Mouse (Mus musculus) adrenal gland (tissue): ENCODE measurements around the gene Crocc2.

ENCODE experiments used
- intact Hi-C: fragments of 180-260 bp; cut with DNase I; formaldehyde crosslinking; loops from one replicate; pipeline ENCODE4 v1.15.1; 2025
- long read RNA-seq, 2 experiments: library from polyadenylated mRNA; unstranded; transcript quantifications; one replicate each; pipeline ENCODE4 v2.0.0; 2020; ENCODE audit warnings: borderline replicate concordance in 1 of 2; ENCODE audit not compliant: insufficient replicate concordance in 1 of 2

Gene Crocc2
- long read RNA-seq, experiment 1: 0 reads
- long read RNA-seq, experiment 2: 0 reads

DNA sequence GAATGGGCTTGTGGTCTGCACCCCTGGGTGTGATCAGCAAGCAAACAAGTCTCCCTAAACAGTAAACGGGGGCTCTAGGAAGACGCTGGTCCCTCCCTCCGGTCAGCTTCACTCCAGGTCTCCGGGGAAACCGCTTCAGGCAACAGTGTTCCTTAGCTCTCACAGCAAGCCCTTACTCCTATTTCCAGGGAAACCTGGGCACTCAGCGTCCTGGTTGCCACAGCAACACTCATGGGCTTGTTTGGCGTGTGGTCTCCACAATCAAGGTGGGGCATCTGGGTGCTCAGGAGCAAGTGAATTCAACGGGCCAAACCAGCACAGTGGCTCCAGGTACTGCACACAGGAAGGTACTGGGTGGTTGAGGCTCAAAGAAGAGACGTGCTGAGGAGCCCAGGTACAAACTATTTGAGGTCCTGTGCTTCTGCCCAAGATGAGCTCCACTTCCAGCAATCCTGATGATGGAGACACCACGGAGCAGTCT is at the start of gene Crocc2:
Gene Crocc2, plus strand, starts transcription at position 431 of the 481 bp plus-strand sequence.
- intact Hi-C loops: no loop called here

DNA sequence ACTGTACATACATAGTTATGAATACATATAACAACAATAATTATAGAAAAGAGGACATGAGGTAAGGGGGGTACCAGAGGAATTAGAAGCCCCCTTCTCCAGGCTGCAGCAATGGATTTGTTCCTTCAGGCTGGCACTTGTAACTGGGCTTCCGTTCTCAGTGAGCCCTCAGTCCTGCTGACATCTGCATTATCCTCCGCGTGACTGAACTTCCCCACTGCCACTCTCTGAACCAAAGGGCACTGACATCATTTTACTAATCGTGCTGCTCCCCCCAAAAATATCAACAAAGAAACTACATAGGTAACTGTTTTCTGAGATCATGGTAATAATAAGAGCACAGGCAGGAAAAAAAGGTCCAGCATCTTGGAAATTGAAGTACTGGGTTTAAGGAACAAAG is 49.7 kb upstream of the Crocc2 start:
- intact Hi-C loops: no loop called here

DNA sequence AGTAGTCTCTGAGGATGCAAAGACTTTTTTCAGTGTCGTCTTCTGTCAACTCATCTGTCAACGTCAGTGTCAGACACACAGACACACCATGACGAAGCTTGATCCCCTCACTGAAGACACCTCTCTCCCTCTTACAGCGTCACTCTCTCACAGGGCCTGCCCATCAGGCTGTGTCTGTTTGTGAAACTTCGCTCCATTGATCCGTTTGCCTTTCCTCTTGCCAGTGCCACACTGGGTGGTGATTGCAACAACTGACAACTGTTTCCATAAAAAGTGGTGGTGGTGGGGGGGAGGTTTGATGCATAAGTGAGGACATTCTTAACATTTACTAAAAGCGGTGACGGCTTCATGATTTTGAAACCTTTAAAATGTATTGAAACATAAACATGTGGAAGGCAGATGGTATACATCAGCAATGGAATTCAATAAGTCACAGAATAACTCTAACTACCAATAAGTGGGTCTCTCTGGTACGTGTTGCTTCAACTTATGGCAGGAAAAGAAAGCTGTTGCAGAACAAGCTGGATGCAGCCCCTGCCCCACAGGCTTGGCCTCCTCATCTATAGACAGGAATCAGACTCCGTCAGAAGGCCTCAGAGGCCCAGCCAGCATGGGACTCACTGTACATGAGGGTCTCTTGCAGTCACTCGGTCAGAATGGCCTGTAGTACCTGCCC is 45.2 kb upstream of the Crocc2 start:
- intact Hi-C loops: loop anchor here (10.0 kb wide), 1 partner anchor 169 kb away; the partner anchor contains the start of gene Gpr35

DNA sequence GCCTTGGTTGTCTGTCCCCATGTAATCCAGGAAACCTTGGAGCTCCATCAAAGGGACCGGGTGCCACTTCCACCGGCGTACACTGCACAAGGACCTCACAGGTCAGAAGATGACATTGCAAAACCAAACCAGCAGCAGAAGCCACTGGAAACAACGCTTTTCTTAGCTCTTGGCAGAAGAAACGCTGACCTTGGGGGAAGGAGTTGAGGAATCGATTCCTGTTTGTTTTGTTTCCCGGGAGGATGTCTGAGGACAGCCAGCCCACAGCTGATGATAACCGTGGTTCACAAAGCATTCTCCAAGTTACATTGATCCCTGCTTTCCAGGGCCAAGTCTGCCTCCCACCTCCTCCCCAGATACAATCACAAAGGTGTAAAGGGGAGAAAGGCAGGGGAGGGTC is 44.5 kb upstream of the Crocc2 start:
- intact Hi-C loops: loop anchor here (10.0 kb wide), 1 partner anchor 169 kb away; the partner anchor contains the start of gene Gpr35

DNA sequence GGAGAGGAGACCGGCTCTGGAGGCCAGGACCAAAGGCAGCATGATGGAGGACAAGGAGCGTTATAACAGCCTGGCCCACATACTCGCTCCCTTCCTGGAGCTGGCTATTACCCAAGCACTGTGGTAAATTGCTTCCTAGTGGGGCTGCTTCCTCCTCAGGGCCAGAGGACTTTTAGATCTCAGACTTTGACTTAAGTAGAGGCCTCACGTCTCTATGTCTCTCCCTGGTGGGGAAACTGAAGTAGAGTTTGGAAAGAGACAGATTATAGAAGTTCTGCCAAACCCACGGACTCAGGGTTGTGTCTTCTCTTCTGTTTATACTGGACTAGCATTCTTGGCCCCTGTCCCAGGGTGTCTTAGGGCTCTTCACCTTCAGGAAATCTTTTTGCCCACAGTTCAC is 43.3 kb upstream of the Crocc2 start:
- intact Hi-C loops: loop anchor here (10.0 kb wide), 1 partner anchor 170 kb away; the partner anchor contains the start of gene Gpr35

DNA sequence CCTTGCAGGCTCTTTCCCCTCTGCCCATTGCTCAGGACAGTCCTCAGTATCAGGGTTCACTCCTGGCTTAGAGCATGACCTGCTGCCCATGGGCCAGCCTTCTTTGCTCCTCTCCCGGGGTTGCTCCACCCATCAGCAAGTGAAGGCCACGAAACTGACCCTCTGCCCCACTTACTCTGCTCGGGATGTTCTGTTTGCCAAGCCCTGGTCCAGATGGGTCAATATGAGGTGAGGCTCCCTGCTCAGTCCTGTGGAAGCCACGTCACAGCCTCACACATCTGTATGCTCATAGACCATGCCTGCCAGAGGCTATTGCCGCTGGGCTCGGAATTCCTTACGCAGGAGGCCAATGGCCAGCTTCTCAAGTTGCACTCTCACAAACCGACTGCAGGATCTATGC is 40.3 kb upstream of the Crocc2 start:
- intact Hi-C loops: loop anchor here (10.0 kb wide), 1 partner anchor 173 kb away; the partner anchor contains the start of gene Gpr35

DNA sequence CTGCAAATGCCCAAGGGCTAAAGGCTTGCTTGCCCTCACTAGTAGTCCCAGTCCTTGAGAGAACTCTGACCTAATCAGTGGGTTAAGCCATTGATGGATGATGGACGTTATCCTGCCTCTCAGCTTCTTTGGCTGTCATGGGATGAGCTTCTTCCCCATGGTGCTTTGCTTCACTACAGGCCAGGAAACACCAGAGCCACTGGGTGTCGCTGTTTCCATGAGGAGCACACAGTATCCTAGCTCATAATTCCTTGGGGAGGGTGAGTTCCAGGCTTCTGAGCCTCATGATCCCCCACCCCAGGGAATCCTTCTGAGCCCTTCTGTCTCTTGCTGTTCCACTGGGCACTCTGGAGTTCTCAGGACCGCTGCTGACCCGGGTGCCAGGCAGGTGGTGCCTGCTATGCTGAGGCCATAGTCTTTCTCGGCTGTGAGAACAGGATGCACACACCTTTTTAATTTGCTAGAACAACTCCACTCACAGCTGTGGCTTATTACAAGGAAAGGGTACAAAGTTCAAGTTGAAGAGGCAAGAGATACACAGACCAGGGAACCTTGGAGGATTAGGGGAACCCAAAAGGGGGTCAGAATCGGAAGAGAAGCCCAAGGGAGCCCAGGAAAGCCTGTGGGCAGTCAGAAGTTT is 39.7 kb upstream of the Crocc2 start:
- intact Hi-C loops: loop anchor here (10.0 kb wide), 1 partner anchor 174 kb away; the partner anchor contains the start of gene Gpr35

DNA sequence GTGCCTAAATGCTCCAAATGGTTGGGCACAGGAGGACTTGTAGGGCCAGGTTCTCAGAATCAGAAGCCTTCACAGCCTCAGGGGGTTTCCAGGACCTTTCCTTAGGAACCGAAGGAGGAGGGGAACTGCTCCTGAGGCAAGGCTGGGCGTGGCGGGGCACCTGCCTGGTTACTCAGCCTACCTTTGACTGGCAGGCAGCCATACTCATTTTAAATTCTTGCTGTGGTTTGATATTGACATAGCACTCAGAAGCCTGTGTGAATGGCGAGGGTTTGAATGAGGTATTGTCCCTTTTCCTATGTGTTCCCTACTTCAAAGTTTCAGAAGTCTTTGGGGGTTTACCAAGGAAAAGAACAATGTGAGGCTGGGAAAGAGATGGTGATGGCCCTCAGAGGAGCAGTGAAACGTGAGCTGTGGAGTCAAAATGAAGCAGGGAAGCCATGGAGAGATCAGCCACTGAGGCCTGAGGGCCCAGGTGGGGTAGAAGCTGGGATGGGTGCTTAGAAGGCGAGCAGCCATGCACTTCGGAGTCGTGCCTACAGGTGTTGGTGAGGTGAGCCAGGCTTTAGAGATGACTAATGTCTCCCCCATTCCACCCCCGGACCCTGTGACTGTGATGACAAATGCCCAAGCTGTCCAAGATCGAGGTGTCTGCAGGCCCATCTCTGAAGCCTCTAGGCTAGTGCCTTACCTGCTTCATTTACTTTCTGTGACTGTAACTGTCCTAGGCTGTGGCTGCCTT is 38.1 kb upstream of the Crocc2 start:
- intact Hi-C loops: no loop called here

DNA sequence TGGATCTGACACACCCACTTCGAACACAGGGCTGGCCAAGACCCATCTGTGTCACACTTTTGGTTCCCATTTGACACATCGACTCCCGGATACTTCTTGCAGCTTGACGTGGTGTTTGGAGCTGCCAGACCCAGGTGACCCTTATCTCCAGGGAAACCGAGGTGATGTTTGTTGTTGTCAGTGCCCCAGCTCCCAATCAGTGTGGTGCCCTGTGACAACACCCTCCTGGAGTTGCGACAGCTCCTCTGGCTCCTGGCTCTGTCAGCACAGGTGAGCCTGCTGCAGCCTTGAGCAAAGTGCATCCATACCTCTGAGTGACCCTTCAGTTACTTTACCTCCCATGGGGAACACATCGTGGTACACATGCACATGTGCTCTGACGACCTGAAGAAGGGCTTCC is 35.8 kb upstream of the Crocc2 start:
- intact Hi-C loops: no loop called here

DNA sequence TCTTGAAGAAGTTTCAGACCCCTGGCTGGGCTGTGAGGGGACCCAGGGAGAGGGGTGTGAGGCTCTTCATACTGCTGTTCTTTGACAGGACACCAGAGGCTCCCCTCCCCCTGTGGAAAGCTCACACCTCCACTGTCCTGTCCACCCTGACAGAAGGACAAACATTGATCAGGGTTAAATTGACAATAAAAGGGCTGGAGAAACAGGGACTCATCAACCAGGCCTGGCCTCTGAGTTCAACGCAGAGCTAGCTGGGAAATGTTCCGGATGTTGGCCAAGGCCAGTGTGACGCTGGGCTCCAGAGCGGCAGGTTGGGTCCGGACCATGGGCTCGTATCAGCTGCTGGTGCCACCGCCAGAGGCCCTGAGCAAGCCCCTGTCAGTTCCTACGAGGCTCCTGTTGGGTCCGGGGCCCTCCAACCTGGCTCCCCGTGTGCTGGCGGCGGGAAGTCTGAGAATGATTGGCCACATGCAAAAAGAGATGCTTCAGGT is 33.4 kb upstream of the Crocc2 start, which contains the start of gene Agxt:
Gene Agxt, plus strand, starts transcription at position 205 of the 491 bp plus-strand sequence.
- intact Hi-C loops: no loop called here

DNA sequence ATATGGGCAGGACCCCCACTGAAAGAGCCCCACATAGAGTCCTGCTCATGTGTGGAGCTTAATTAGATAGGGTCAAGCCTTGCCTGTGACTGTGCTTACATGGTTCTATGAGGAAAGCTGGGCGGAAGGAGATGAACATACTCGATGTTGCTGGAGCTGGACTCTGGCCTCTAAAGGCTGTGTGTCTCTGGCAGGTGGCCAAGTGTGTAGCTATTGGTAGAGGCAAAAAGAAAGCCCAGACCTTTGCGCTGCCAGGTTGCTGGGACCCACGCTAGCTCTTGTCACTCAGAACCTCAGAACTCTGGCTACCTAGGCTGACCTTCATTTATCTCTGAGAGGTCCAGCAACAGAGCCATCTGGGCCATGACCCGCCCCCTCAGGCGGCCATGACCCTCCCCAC is 30.0 kb upstream of the Crocc2 start:
- intact Hi-C loops: no loop called here

DNA sequence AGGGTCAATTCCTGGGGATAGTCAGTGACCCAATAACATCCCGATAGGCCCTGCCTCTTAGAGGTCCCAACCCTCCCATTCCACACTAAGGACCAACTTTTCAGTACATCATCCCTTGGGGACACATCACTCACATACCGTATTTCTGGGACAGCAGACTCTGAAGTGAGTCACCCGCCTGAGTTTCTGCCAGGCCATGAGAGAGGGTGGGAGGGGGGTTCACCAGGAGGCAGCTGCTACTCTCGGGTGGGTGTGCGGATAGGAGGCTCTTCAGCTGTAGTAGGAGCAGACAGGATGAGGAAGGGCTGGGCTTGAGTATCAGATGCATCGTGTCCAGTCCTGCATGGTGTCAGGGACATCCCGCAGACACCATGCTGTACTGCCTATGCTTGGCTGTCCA is 28.8 kb upstream of the Crocc2 start:
- intact Hi-C loops: no loop called here

DNA sequence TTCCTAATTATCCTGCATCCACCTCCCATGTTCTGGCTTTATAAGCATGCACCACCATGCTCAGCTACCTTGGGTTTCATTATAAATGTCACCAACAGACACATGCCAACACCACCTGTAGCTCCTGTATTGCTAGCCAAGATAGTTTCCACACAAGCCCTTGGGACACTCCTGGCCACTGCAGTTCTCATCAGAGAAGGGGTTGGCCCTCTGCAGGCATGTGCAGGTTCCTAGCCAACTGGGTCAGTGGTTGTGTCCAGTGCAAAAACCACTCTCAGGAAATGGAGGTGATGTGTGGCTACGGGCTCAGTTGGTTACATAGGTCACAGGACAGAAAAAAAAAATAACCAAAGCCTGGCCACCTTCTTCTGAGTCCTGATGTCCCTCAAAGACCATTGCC is 25.7 kb upstream of the Crocc2 start:
- intact Hi-C loops: no loop called here

DNA sequence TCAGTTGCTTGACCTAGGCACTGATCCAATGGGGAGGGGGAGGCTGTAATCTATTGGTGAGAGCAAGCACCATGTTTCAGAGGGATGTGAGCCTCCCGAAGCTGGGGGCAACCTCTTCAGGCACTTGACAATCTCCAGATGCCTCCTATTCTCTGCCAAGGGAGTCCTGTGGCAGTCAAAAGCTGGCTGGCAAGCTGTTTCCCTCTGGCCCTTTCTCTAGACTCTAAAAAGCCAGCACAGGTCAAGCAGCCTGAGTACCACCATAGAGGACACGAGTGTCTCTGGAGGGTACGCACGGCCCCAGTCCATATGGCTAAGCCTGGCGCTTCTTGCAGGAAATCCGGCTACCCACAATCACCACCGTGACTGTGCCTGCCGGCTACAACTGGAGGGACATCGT is 24.3 kb upstream of the Crocc2 start:
- intact Hi-C loops: no loop called here

DNA sequence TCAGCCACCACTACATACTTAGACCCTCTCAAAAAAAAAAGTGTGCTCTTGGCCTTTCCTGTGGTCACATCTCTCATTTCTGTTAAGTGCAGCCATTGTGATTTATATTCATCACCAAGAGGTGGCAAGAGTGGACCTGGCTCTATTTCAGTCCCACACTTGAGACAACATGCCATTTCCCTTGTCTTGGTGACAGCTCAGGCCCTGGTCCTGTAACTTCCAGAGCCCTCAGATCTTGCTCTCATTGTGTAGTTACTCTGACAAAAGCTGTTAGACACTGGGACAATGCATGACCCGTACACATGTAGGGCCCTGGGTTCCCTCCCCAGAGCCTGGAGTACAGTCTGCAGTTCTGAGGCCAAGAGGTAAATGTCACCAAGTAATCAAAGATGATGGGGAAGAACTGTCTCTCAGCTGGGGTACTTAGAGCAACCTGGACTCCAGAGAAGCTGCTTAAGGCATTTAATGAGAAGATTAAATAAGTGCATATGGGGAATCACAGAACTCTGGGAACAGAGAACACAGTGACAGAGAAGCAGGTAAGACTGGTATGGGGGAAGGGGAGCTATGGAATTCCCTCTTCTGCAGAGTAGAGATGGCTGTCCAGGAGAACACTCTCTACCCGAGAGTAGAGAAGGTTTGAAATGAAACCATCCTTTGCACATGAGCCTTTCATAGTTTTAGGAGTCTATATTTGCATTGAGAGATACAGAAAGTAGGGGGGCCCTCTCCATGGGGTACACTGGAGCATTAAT is 17.4 kb upstream of the Crocc2 start:
- intact Hi-C loops: no loop called here

DNA sequence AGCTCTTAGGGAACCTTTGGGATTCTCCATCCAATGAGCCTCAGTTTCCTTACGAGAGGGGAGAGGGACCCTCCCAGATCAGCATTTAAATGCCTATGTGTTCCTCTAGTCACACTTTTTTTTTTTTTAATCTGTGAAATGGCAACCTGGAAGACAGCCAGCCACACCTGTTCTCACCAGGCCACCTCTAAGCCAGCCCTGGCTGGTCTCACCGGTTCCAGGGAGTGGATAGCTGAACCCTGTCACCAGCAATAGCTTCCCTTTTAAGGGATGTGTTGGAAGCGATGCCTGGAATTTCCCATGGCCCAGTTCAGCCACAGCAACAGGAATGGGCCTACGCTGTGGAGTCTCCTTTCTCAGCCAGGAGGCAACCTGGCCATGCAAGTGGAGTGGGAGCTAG is 11.0 kb upstream of the Crocc2 start:
- intact Hi-C loops: no loop called here

DNA sequence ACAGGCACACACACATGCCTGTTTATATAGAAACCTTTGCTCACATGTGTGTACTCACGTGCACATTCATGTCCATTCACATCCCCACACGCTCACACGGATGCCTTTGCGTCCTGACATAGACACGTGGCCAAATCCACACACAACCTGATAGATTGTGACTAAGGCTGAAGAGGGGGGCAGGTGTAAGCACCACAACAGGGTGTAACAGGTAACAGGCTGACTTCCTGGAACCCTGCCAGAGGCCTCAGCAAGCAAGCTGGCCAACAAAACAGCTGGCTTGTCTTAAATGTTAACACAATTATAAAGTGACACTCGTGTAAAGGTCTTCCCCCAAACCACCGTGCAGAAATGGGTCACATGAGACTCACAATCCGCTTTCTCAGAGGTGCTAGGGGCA is 9.6 kb upstream of the Crocc2 start:
- intact Hi-C loops: no loop called here

DNA sequence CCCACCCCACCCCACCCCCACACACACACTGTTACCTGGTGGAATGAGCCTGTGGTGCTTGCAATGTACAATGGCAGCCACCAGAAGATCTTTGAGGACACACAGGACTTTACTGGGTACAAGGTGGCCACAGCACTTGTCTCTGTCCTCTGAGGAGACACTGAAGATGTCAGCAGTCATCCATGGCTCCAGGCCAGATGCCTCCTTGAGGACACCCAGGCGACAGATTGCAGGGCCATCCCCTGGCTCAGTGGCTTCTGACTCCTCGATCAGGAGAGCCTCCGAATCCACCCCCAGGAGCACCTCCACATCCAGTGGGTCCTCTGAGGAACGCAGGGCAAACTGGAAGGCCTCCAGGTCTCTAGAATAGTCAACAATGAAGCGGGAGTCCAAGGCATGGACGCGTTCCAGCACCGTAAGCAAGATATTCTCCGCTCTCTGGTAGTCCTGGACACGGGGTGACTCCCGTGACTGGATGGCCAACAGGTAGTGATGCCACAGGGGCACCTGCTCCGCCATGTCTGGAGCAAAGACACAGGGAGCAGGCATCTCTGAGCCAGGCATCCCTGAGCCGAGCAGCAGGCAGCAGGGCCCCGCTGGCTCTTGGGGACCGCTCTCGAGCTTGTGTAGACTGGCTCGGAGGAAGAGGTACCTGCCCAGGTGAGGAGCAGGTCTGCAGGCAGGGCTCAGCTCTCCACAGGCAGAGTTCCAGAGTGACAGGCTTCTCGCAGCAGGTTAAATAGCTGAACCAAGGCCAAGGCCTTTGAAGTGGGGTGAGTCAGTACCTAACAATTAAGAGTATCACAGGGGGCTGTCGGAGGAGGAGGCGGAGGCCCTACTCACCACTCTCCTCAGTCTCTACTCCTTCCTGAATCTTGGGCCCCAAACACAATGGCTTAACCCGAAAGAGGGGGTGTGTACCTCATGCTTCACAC is 8.7 kb upstream of the Crocc2 start:
- intact Hi-C loops: no loop called here

DNA sequence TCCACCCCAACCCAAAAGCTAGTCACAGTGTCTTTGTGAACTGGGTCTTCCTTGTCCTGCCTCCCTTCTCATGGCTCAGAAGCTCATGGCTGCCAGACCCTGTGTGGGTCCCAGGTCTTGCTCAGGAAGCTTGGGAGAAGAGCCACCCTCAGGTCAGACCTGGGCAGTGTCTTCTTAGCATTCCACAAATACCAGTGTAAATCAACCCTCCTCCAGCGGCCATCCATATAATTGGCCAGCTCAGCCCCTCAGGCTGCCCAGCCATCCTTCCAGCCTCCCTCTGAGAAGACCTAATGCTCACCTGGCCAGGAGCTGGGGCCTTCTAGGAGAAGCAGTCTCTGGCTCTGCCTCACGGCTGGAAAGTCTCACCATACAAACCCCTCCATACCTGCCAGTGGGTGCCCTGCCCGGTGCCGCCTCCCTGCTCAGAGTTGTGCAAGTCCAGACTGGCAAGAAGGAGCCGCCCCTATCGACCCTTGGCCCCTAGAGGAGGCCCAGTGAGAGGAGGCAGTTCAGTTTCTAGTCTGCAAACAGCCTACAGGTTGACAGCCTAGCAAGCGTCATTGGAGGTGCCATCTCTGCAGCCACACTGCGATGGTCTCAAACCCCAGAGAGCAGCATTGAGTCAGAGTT is 7.9 kb upstream of the Crocc2 start, which contains the start of gene 2310007B03Rik:
Gene 2310007B03Rik, minus strand, starts transcription at position 448 of the 633 bp plus-strand sequence.
- intact Hi-C loops: no loop called here
